Comparison of ENCODE assay signal across 8 mouse cellular contexts in genomic region chr1:181150827-181151534, GRCm38 (mm10). TPM values are rescaled to one million over a fixed set of nuclear protein-coding genes. Genes with fewer than 3 reads are reported as not detected.
DNase-seq lines count a peak whose midpoint lies in the region; ATAC-seq and TF ChIP-seq lines count a peak whose summit lies in the region.

No protein-coding gene starts in this region.

- H3K27me3 ChIP-seq in G1E (ENCODE audit: insufficient read depth, low read length) = no peaks in the 10 kb centered on the region
- H3K27me3 ChIP-seq in forebrain, postnatal 0 days (ENCODE audit: insufficient read depth, low read length) = no peaks in the 10 kb centered on the region
- no peaks in the 10 kb centered on the region for H3K27me3 ChIP-seq in lung, embryonic 16.5 days (ENCODE audit: control insufficient read depth, insufficient read depth, low read depth, low read length)

- peak overlapping the region; percentile 72 for H3K4me2 ChIP-seq in forebrain, postnatal 0 days (ENCODE audit: low read depth)
- peak overlapping the region; percentile 81 for H3K4me2 ChIP-seq in lung, embryonic 16.5 days (ENCODE audit: low read depth, low read length)

- TF ChIP-seq CTCF in G1E (IDR thresholded peaks at IDR 0.05; ENCODE audit: low read depth, low read length) = no peak
- no peak for TF ChIP-seq CTCF in forebrain, postnatal 0 days (IDR thresholded peaks at IDR 0.05; ENCODE audit: low read depth)

- H3K9ac ChIP-seq in forebrain, postnatal 0 days = peak overlapping the region; percentile 84
- peak overlapping the region; percentile 91 for H3K9ac ChIP-seq in lung, embryonic 16.5 days (ENCODE audit: low read length)

- peak; percentile 74 for DNase-seq in G1E (ENCODE audit: low spot score)
- peak; percentile 92 to 94 for DNase-seq in cerebellum, adult 18-20 months
- DNase-seq in forebrain, postnatal 0 days = peak; percentile 94
- DNase-seq in layer of hippocampus, adult 9-10 months (ENCODE audit: low spot score) = peak; percentile 74
- peak; percentile 73 for DNase-seq in ovary, postnatal 10 days (ENCODE audit: low spot score)
- peak; percentile 83 to 92 for DNase-seq in thymus, postnatal 10 days (ENCODE audit: low spot score in 2 of 2)

- peaks cover 34% of the 10 kb centered on the region for H3K36me3 ChIP-seq in G1E (replicated peaks)
- H3K36me3 ChIP-seq in forebrain, postnatal 0 days (ENCODE audit: insufficient read depth) = peaks cover 11% of the 10 kb centered on the region
- peaks cover 4% of the 10 kb centered on the region for H3K36me3 ChIP-seq in lung, embryonic 16.5 days (ENCODE audit: control insufficient read depth, insufficient read depth, low read length)

- peak overlapping the region; percentile 91 for H3K27ac ChIP-seq in forebrain, postnatal 0 days (ENCODE audit: low read depth, low read length)
- peak overlapping the region; percentile 63 for H3K27ac ChIP-seq in lung, embryonic 16.5 days (ENCODE audit: low read length)

- peak; percentile 75 for ATAC-seq in G1E (ENCODE audit: extremely low read depth, insufficient number of reproducible peaks, low FRiP score, poor library complexity, severe bottlenecking)
- ATAC-seq in forebrain, postnatal 0 days = peak; percentile 96
- ATAC-seq in hematopoietic stem cell, adult 5-6 weeks (replicated peaks in 1 of 2; ENCODE audit: insufficient read depth in 1 of 2, low FRiP score in 2 of 2, low TSS enrichment in 1 of 2, low read depth in 1 of 2, poor library complexity in 2 of 2, severe bottlenecking in 2 of 2) = peak; percentile 86 to 95
- ATAC-seq in lung, embryonic 16.5 days (ENCODE audit: low read depth) = peak; percentile 93

- peaks cover 47% of the 10 kb centered on the region for H3K4me1 ChIP-seq in G1E (ENCODE audit: insufficient read depth, low read depth, low read length)
- peaks cover 6% of the 10 kb centered on the region; the same call in 1 of the 2 replicates for H3K4me1 ChIP-seq in forebrain, postnatal 0 days (ENCODE audit: insufficient read depth)
- peaks cover 9% of the 10 kb centered on the region for H3K4me1 ChIP-seq in lung, embryonic 16.5 days (replicated peaks; ENCODE audit: control insufficient read depth, insufficient read depth, low read length)

- H3K9me3 ChIP-seq in G1E (replicated peaks) = no peaks in the 10 kb centered on the region
- no peaks in the 10 kb centered on the region for H3K9me3 ChIP-seq in forebrain, postnatal 0 days (ENCODE audit: low read length)
- no peaks in the 10 kb centered on the region for H3K9me3 ChIP-seq in lung, embryonic 16.5 days (ENCODE audit: control insufficient read depth, low read length)

- WGBS in forebrain, postnatal 0 days = 2% methylated on average over 56 of the region's 59 CpGs
- under 1% methylated on average over 46 of the region's 59 CpGs for WGBS in lung, embryonic 16.5 days

- peak overlapping the region; percentile 88 for H3K4me3 ChIP-seq in G1E (ENCODE audit: low read depth, low read length)
- peak overlapping the region; percentile 87 for H3K4me3 ChIP-seq in forebrain, postnatal 0 days (ENCODE audit: low read depth, low read length)
- peak overlapping the region; percentile 97 for H3K4me3 ChIP-seq in lung, embryonic 16.5 days (ENCODE audit: low read length)

RNA-seq across cellular contexts. Expression of gene Cnih4, which starts 6.5 kb away (rescaled TPM):
- total RNA-seq in G1E (2014; fragmentation: Nextera tagmentation) (51.6 and 56.2 TPM in 2 replicates), G1E (2017) (41.8 and 55.8 TPM in 2 replicates)
- polyA plus RNA-seq in G1E (2012) = 5.4 and 5.9 TPM in 2 replicates
- total RNA-seq in forebrain, postnatal 0 days (2014; rRNA removed) = 17.9 and 27.1 TPM in 2 replicates
- 49.4 and 50.8 TPM in 2 replicates for polyA plus RNA-seq in forebrain, postnatal 0 days (2015; fragmentation: Nextera tagmentation; extraction: Ambion mirVana)
- total RNA-seq in hematopoietic stem cell, adult 5-6 weeks (2017) = 68.4 and 80.9 TPM in 2 replicates
- 106 and 121 TPM in 2 replicates for polyA plus RNA-seq in lung, embryonic 16.5 days (2015; fragmentation: Nextera tagmentation; extraction: Ambion mirVana)

RNA-seq across cellular contexts. Expression of gene Nvl, which starts 7.0 kb away (rescaled TPM):
- total RNA-seq in G1E (2014; fragmentation: Nextera tagmentation) (104 and 111 TPM in 2 replicates), G1E (2017) (41.0 and 48.0 TPM in 2 replicates)
- 3.1 and 3.3 TPM in 2 replicates for polyA plus RNA-seq in G1E (2012)
- total RNA-seq in forebrain, postnatal 0 days (2014; rRNA removed) = 32.1 and 39.7 TPM in 2 replicates
- 17.0 and 25.2 TPM in 2 replicates for polyA plus RNA-seq in forebrain, postnatal 0 days (2015; fragmentation: Nextera tagmentation; extraction: Ambion mirVana)
- total RNA-seq in hematopoietic stem cell, adult 5-6 weeks (2017) = 27.7 and 34.4 TPM in 2 replicates
- polyA plus RNA-seq in lung, embryonic 16.5 days (2015; fragmentation: Nextera tagmentation; extraction: Ambion mirVana) = 30.5 and 33.0 TPM in 2 replicates

Comparison
In these comparisons a context has a peak if more than half of its experiments do, and no peak if none do; other contexts are left out.
1. Peak in every context shown above with its lines: DNase-seq, ATAC-seq, H3K4me3 ChIP-seq and H3K27ac ChIP-seq.